Mouse (Mus musculus): ENCODE results near the gene Rapgef4.

Gene Rapgef4

GRCm38 (mm10) chr2:72196190-72196965 is 215.3 kb downstream of the Rapgef4 start:
- no peak for DNase-seq

GRCm38 (mm10) chr2:72197026-72197425 is 216.0 kb downstream of the Rapgef4 start:
- DNase-seq: no peak

DNA sequence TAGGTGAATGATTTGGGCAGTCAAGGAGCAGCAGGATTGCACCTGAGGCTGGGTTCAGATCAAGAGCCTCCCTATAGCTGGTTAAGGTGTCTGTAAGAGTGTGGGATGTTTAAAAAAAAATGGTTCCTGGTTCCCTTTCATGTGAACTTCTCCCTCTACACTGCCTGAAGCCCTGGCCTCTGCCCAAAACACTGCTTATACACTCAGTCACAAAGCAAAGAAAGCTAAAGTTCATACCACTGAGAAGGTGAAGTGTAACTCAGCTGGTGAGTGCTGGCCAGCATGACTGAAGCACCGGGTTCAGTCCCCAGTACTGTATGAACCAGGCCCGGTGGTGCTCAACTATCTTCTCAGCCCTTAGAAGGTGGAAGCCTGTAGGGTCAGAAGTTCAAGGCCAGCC is 218.4 kb downstream of the Rapgef4 start:
- DNase-seq: no peak

DNA sequence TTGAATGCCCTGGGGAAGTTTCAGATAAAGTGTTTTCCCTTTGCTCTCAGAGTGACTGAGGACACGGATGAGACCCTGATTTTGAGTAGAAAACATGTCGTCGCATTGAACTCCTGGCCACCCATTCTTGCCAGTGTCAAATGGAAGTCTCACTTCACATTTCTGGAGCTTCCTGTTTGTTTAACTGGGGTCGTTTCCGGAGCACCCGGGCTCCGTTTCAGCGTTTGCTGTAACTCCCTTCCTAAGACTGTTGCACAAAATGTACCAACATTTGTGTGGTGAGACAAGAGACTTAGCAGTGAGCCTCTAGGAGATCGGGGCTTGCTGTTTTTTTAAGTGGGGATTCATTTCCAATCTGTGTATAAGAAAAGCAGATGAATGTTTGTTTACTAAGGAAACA is 220.5 kb downstream of the Rapgef4 start:
- DNase-seq: peak; percentile 51 to 58

DNA sequence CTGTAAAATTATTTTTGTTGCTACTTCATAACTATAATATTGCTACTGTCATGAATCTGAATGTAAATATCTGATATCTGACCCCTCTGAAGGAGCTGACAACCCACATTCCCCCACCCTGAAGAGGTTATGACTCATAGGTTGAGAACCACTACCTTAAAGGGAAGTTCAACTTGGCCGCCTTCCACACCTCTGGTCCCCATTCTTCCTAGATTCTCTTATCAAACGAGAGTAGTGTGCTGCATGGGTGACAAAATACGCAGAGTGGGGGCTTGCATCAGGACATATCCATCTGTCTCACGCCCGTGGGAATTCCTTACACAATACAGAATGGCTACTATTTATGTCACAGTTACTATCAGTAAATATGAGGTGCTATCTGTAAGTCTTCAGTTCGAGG is 221.2 kb downstream of the Rapgef4 start:
- peak; percentile 45 to 51 for DNase-seq

GRCm38 (mm10) chr2:72203609-72204008 is 222.6 kb downstream of the Rapgef4 start:
- peak; percentile 72 to 83 for DNase-seq

DNA sequence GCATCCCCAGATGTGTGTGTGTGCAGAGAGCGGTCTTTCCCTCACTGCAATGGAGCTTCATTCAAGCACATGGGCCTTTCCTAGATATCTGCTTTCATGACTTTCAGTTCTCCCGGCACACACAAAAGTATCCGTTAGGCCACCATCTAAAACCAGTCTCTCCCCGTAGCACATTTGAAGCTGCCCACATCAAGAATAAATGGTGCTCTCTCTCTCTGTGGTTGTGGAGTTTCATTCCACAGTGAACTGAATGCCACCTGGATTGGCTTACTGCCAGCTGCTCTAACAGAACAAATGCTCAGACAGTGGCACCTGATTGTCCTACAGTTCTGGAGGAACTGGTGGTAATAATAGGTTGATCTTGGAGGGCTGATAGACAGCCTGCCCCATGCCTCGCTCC is 224.8 kb downstream of the Rapgef4 start:
- DNase-seq: no peak

DNA sequence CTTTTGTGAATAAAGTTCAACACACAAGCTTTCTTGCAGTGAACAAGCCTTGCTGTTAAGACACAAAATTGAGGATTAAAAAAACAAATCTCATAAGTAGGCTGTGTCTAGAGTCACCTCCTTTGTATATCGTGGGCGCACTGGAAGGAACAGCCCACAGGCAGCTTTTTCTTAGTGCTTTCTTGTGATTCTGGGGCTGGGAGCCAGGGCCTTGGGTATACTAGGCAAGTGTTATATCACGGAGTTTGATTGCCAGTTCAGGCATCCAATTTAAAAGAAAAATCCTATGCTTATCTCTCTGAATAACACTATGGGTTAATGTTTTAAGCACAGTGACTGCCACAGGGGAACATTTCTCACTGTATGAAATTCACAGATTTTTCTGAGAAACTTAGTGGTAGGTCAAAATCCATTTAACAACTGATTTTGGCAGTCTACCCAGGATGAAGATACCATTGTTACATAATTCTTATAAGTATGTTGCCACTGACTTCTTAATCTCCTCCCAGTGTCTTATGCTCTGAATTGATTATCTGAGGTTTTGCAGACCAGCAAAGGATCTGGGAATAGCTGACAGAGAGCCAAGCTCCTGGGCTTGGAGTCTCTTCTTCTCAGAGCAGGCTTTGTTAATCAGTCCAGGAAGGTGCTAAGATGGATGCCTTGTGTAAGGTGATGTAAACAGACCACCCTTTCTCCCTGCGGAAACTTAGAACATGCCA is 225.6 kb downstream of the Rapgef4 start:
- DNase-seq: no peak

DNA sequence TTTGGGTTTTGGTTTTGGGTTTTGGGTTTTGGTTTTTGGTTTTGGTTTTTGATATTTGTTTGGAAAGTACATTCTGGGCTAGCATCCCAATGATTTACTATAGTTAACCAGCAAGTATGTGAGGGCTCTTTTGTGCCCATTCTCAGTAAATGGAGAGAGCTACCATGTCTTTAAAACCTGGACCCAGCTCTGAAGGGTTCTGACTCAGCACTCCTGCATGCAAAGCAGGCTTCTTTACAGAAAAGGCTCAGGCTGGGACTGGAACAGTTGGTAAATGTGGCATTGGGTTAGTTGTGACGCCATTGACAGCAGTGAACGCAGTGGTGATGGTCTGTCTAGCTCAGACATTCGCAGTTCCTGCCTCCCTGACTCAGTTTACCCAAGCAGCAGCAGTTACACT is 236.3 kb downstream of the Rapgef4 start:
- DNase-seq: no peak

DNA sequence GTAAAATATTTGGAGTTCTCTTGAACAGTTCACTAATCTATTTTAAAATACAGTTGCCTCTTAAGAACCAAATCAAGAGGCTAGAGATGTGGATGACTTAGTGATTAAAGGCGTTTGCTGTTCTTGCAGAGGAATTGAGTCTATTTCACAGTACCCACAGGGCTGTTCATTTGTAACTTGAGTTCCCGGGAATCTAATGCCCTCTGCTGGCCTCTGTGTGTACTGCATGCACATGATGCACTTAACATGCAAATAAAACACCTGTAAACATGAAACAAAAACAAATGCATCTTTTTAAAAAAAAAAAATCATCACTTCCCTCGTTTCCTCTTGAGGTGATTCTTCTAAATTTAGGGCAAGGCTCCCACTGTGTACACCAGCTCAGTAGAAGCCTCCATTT is 238.9 kb downstream of the Rapgef4 start:
- peak; percentile 49 to 83 for DNase-seq

GRCm38 (mm10) chr2:72221283-72221682 is 240.2 kb downstream of the Rapgef4 start:
- DNase-seq: no peak

DNA sequence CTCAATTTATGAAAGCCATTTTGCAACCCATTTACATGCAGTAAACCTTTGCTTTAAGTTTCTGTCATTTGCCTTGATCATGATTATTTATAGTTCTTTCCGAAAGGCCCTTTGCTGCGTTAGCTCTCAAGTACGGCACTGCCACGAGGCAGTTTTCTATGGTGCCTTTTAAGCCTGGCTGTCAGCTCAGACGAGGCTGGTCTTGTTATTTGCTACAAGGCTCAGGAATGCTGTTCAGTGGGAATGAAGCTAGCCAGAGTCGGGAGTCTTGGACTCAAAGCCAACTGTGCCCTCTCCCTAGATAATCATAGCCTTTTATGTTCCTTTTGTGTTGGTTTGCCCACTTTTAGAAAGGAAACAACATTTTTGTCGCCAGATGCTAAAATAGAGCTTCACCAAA is 240.7 kb downstream of the Rapgef4 start:
- DNase-seq: no peak

GRCm38 (mm10) chr2:72222276-72222675 is 241.2 kb downstream of the Rapgef4 start:
- no peak for DNase-seq

- DNase-seq: no peak
Measured at GRCm38 (mm10) chr2:72222736-72223455, 241.9 kb downstream of the Rapgef4 start.

- no peak for DNase-seq
Measured at GRCm38 (mm10) chr2:72223479-72223878, 242.4 kb downstream of the Rapgef4 start.

- DNase-seq: no peak
Measured at GRCm38 (mm10) chr2:72226006-72226405, 245.0 kb downstream of the Rapgef4 start.

GRCm38 (mm10) chr2:72227416-72227815 is 246.4 kb downstream of the Rapgef4 start:
- DNase-seq: no peak

DNA sequence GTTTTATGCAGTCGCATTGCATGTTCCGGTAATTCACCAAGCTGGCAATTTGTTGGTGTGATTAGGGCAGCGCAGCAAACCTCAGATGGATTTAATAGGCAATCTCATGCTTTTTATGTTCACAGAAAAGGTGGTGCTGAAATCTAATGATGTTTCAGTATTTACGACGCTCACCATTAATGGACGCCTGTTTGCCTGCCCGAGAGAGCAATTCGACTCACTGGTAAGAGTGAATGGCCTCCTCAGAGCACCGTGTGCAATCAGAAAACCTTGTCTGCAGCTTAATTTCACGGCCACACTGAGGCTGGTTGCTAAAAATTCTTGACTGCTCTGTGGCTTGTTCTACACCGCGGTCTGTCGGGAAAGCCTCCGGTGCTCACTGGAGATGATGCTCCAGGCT is 247.8 kb downstream of the Rapgef4 start:
- no peak for DNase-seq

DNA sequence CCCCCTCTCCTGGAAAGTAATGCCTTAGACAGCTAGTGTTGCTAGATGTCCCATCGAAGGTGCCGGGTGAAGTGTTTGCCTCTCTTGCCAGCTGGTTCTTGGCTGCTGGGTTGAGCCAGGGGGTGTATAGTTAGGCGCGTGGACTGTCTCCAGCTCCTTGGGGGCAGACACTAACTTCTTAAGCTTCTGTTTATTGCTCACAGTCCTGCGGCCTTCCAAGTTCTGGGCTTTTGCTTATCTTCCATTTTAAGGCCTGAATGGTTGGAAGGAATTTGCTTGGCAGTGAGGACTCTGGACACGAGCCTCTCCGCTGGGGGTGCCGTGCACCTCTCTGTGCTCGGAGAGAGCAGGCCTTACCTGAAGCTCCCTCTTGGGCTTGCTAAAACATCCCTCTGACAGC is 249.5 kb downstream of the Rapgef4 start:
- DNase-seq: peak; percentile 61 to 63

DNA sequence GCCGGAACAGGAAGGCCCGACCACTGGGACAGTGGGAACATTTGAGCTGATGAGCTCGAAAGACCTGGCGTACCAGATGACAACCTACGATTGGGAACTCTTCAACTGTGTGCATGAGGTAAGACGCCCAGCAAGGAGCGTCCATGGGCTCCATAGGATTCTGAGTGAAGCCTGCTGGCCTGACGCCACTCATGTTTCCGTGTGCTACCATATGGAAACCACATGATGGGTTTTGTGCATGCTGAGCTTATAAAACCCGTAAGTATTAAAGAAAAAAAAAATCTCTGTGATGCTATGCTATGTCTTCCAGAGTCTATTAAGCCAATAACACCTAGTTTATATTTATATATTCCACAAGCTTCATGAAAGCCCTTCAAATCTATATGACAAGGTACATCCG is 253.0 kb downstream of the Rapgef4 start:
- DNase-seq: no peak

DNA sequence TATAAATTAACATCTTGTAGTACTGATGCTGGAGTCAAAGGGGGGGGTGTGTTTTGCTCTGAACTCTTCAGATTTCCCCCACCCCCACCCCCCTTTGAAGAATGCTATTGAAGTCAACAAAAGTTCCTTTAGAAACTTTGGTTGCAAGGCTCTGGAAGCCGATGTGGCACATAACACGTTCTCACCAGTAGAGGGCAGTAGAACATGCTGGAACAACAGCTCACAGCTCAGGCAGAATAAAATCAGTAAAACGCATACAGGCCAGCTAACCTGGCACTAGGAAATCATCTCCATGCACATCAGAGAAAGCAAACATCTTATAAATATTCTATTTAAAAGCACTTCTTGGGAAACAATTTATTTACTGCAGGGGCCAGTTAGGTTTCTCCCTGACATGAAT is 253.9 kb downstream of the Rapgef4 start:
- peak; percentile 73 to 78 for DNase-seq

DNA sequence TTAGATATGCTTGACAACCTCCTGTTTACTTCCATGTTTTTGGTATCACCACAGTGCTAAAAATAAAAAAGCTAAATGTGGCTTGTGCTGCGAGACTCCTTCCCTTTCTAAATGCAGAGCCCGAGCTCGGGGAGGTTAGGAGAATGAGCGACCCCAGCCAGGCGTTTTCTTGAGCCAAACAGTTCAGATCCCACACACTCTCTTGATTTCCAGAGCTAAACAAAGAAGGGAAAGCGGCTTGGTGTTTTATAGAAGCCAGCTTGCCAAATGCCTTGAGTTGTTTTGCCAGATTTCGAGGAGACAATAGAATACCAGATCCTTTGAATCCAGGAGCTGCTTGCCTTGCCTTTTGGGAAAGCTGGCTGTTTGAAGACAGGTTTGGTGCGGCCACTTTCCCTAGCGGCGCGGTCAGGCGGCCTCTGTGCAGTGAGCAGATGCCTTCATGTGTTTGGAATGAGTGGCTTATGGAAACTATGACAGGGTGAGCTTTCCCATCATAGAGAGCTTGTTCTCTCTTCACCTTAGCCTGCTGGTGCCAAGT is 254.4 kb downstream of the Rapgef4 start:
- peak in 1 of 2 experiments; percentile 15 for DNase-seq

DNA sequence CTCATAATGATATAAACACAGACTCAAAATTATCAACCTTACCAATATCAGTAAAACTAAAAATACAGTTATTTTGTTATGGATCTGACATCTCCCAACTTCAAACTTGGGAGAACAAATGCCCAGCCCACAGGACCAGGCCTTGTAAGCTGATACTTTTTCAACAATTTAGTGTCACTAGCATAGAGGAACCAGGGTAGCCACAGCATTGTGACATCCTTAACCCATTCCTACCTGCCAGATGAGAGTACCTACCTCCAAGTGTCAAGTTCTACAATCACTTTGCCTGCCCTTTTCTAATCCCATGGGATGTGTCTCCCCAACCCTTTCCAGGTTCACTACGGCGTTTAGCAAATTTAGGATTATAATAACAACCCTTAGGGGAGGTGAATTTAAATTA is 257.4 kb downstream of the Rapgef4 start:
- DNase-seq: no peak
